Mouse (Mus musculus) macrophage (primary cell): ENCODE results near the gene Vps52. TPM values are rescaled to one million over a fixed set of nuclear protein-coding genes. Genes with fewer than 3 reads are reported as not detected.
A peak's percentile ranks its signal among the peaks of the same experiment; 100 is the strongest.

ENCODE experiments used
- H3K27ac ChIP-seq: fragments of 350-480 bp; formaldehyde crosslinking; 2 replicates; pipeline ENCODE4 v1.9.0; 2021
- H3K36me3 ChIP-seq: fragments of 350-480 bp; formaldehyde crosslinking; 2 replicates; pipeline ENCODE4 v1.9.0; 2021; ENCODE audit errors: inconsistent target
- H3K4me3 ChIP-seq: fragments of 350-480 bp; formaldehyde crosslinking; 2 replicates; pipeline ENCODE4 v1.9.0; 2021; ENCODE audit errors: inconsistent target
- H3K79me2 ChIP-seq: fragments of 350-480 bp; formaldehyde crosslinking; 2 replicates; pipeline ENCODE4 v1.9.0; 2021; ENCODE audit errors: inconsistent target
- WGBS: methylation state at CpG from one replicate; pipeline ENCODE4 v1.1.7; 2026; ENCODE audit warnings: inconsistent platforms; ENCODE audit not compliant: missing documents; 5-methylcytosine and 5-hydroxymethylcytosine counted together
- polyA plus RNA-seq: library from polyadenylated mRNA; stranded (reverse); fragments of 250-400 nt; gene quantifications from 3 replicates; pipeline ENCODE4 v1.2.4, GENCODE M21; 2018; ENCODE audit warnings: inconsistent platforms

Vps52 gene
- polyA plus RNA-seq, 1 experiment from 2014 or later = 30.3 TPM

DNA sequence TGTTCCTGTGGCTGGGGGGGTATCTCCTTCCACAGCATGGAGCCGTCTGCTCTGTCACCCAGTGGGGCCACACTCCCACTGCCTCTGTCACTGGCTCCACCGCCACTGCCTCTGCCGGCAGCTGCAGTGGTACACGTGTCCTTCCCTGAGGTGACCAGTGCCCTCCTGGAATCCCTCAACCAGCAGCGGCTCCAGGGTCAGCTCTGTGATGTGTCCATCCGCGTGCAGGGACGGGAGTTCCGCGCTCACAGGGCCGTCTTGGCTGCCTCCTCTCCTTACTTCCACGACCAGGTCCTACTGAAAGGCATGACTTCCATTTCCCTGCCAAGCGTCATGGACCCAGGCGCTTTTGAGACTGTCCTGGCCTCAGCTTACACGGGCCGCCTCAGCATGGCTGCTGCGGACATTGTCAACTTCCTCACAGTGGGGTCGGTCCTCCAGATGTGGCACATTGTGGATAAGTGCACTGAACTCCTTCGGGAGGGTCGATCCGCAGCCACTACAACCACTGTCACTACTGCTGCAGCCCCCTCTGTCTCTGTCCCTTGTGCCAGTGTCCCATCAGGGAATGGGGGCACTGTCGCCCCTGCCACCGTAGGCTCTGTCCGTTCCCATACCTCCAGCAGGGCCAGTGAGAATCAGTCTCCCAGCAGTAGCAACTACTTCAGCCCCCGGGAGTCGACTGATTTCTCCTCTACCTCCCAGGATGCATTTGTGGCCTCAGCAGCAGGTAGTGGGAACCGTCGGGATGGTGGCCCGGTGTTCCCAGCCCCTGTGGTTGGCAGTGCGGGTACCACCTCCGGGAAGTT, 38.6 kb upstream of the Vps52 start:
- H3K36me3 ChIP-seq = peaks cover 46% of the 10 kb centered on the region; the same call in 1 of the 2 replicates
- peaks cover 88% of the 10 kb centered on the region for H3K79me2 ChIP-seq
- H3K27ac ChIP-seq = peak overlapping the region; percentile 38; the same call in 1 of the 2 replicates
- 89% methylated on average over 26 of the region's 31 CpGs for WGBS
- peak overlapping the region; percentile 74 for H3K4me3 ChIP-seq

DNA sequence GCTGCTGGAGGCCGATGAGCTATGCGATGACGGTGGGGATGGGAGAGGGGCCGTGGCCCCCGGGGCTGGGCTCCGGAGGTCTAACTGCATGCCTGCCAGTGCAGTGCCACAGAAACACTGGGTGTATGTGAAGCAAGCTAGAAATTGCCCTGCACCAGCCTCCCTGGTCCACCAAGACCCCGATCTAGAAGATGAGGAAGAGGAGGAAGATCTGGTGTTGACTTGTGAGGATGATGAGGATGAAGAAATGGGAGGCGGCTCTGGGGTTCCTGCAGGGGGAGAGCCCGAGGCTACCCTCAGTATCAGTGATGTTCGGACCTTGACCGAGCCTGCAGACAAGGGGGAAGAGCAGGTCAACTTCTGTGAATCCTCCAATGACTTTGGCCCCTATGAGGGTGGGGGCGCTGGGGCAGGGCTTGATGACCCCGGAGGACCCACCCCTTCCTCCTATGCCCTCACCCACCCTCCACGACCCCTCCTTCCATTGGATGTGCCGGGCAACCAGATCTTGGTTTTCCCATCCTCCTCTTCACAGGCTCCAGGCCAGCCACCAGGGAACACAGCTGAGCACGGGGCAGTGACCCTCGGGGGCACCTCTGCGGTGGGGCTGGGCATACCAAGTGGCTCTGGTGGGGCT, 37.8 kb upstream of the Vps52 start:
- 92% methylated on average over 18 of the region's 18 CpGs for WGBS
- Histone ChIP-seq H3K36me3 (peaks cover 48% of the 10 kb centered on the region; the same call in 1 of the 2 replicates), H3K79me2 (peaks cover 88% of the 10 kb centered on the region), H3K4me3 (no peak overlapping the region), H3K27ac (no peak overlapping the region)

DNA sequence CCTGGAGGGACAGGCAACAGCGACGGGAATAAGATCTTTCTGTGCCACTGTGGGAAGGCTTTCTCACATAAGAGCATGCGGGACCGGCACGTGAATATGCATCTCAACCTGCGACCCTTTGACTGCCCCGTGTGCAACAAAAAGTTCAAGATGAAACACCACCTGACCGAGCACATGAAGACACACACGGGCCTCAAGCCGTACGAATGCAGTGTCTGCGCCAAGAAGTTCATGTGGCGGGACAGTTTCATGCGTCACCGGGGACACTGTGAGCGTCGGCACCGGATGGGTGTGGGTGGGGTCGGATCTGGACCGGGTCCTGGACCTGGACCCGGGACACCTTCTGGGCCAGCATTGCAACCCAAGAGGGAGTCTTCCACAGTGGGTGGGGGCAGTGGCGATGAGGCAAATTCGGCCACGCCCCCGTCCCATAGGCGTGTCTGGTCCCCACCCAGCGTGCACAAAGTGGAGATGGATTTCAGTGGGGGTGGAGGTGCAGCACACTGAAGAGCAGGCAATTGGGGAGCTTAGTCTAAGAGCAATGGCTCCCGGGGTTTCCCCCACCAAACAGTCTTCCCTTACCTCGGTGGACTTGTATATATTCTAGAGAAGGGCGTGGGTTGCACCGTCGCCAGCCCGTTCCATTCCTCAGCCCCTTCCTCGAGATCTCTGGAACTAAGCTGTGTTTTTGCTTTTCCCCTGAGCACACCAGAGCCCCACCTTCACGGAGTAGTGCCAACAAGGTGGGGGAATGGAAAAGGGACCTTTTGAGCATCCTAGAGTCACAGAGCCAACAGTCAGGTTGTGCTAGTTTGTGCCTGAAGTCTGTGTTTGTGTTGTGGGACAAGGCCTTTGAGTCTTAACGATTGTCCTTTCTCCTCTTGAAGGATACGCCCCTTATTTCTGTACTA, 37.1 kb upstream of the Vps52 start:
- Histone ChIP-seq H3K36me3 (peaks cover 50% of the 10 kb centered on the region; the same call in 1 of the 2 replicates), H3K27ac (peak overlapping the region; percentile 88), H3K79me2 (peaks cover 88% of the 10 kb centered on the region), H3K4me3 (peak overlapping the region; percentile 99)
- WGBS = 87% methylated on average over 37 of the region's 37 CpGs

DNA sequence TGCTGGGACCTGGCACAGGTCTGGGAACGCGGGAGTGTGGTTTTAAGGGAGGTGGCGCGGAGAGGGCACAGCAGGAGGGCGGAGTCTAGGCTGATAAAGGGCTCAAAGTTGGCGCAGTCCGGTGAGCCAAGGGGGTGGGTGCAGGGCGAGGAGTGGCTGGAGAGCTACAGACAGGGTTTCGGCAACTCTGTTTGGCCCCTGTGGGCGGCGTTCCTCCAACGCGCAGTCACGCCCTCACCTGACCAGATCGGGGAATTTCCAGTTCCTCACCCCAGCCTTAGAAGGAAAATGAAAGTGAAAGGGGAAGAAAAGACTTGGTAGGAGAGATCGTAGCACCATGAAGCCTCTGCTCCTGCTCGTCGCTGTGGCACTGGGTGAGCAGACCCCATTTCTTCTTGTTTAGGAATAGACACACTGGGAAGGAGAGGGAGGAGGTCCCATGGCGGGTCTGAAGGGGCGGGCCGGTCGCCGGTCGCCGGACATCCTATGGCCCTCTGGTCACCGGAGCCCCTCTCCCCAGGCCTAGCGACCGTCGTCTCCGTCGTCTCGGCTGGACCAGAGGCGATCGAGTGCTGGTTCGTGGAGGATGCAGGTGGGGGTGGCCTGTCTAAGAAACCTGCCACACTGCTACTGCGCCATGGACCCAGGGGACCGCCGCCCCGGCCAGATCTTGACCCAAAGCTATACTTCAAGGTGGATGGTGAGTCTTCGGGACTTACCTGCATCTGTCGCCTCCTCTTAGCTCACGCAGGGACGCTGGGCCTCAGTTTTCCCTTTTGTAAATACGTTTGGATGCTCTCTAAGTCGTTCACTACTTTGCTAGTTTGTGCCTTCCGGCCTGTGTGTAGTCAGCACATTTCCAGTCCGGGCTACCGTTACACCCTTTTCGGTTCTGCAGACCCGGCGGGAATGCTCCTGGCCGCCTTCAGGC, 36.0 kb upstream of the Vps52 start:
- peak overlapping the region; percentile 99 for H3K4me3 ChIP-seq
- under 1% methylated on average over 47 of the region's 52 CpGs for WGBS
- peaks cover 88% of the 10 kb centered on the region for H3K79me2 ChIP-seq
- H3K27ac ChIP-seq = peak overlapping the region; percentile 88
- peaks cover 47% of the 10 kb centered on the region; the same call in 1 of the 2 replicates for H3K36me3 ChIP-seq

DNA sequence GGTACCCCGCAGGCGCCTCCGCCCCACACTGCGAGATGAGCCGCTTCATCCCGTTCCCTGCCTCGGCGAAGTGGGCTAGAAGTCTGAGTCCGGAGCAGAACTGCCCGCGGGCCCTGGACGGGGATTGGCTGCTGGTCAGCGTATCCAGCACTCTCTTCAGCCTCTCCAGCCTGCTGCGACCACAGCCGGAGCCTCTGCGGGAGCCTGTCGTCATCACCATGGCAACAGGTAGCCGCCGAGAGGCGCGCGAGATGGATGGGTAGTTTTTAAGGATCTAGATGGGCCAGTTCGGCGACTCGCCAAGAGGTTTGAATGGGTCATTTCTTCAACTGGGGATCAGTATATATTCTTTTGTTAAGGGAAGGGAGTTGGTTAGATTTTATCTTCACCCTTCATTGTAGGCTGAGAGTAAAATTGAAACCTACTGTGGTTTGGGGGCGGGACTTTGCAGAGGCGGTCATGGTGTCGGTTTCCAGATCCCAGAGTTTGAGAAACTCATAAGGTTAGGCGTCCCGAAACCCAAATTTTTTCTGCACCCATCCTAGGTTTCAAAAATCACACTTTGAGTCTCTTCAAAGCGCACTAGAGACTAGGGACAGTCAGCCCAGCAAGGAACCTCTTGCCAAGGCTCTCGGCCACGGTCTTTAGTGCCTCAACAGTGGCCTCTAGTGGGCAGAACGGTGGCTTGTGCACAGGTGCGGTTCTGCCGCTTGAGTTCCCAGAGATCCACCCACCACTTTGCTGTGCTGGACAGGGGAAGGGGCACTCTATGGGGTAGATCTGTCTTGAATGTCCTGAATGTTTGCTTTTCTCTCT, 35.1 kb upstream of the Vps52 start:
- Histone ChIP-seq H3K27ac (peak overlapping the region; percentile 88), H3K36me3 (peaks cover 49% of the 10 kb centered on the region), H3K4me3 (peak overlapping the region; percentile 99), H3K79me2 (peaks cover 90% of the 10 kb centered on the region)
- under 1% methylated on average over 36 of the region's 36 CpGs for WGBS

DNA sequence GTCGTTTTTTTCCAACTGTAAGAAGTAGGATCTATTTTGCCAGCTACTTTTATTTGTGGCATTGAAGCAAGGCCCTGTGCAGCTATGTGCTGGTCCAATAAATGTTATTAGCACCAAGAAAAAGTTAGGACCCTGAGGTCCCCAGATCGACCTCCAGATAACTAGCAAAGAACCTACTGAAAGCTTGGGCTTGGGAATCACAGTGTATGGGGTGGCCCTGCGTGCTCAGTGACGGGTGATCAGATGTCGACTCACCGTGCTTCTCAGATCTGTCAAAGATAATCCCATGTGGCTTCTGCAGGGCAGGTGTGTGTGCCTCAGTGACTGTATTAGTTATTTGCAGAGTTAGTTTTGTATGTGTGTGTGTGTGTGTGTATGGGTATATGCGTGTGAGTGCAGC, 34.3 kb upstream of the Vps52 start:
- Histone ChIP-seq H3K27ac (no peak overlapping the region), H3K36me3 (peaks cover 58% of the 10 kb centered on the region), H3K79me2 (peaks cover 97% of the 10 kb centered on the region), H3K4me3 (no peak overlapping the region; the same call in 1 of the 2 replicates)
- whole genome bisulfite sequencing = 92% methylated on average over 7 of the region's 7 CpGs

DNA sequence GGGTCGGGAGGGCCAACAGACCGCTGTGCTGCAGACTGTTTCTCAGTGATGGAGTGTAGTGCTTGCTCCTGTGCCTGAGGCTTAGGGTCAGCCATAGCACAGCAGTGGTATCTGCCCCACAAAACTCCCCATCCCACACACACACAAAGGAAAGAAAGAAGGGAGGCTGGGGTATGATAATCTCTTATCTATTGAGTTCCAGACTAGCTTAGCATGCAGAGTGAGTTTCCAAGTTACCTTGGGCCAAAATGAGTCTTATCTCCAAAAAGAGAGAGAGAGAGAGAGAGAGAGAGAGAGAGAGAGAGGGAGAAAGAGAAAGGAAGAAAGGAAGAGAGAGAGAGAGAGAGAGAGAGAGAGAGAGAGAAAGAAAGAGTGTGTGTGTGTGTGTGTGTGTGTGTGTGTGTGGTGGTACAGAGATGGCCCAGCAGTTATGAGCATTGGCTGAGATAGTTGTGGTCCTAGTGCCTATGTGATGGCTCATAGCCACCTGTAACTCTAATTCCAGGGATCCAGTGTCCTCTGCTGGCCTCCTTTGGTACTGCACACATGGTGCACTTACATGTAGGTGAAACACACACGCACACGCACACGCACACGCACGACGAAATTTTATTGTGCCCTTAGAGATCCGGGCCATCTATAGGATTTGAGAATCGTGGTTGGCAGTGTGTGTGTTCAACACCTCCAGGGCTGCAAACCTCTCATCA, 30.9 kb upstream of the Vps52 start:
- peaks cover 66% of the 10 kb centered on the region for H3K36me3 ChIP-seq
- H3K79me2 ChIP-seq = peaks cover 91% of the 10 kb centered on the region
- no peak overlapping the region for H3K27ac ChIP-seq
- WGBS = 97% methylated on average over 10 of the region's 10 CpGs
- no peak overlapping the region for H3K4me3 ChIP-seq

DNA sequence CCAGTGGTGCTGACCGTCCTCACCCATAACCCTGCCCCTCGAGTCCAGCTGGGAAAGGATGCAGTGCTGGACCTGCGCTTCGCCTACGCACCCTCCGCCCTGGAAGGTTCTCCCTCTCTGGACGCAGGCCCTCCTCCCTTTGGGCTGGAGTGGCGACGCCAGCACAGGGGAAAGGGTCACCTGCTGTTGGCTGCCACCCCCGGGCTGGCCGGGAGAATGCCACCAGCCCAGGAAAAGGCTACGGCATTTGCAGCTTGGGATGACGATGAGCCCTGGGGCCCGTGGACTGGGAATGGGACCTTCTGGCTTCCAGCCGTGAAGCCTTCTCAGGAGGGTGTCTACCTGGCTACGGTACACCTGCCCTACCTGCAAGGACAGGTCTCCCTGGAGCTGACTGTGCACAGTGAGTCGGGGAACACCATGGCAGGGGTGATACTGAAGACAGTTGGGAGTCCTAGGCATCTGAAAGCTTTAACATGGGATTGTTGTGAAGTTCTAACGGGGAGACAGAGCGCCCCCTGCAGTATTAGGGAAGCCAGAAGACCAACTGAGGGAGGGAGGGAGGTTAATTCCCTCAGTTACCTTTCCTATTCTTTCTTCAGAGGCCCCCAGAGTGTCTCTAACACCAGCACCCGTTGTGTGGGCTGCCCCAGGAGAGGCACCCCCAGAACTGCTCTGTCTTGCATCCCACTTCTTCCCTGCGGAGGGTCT, 30.1 kb upstream of the Vps52 start:
- peaks cover 66% of the 10 kb centered on the region for H3K36me3 ChIP-seq
- no peak overlapping the region for H3K27ac ChIP-seq
- H3K4me3 ChIP-seq = no peak overlapping the region
- 94% methylated on average over 21 of the region's 21 CpGs for WGBS
- H3K79me2 ChIP-seq = peaks cover 86% of the 10 kb centered on the region

DNA sequence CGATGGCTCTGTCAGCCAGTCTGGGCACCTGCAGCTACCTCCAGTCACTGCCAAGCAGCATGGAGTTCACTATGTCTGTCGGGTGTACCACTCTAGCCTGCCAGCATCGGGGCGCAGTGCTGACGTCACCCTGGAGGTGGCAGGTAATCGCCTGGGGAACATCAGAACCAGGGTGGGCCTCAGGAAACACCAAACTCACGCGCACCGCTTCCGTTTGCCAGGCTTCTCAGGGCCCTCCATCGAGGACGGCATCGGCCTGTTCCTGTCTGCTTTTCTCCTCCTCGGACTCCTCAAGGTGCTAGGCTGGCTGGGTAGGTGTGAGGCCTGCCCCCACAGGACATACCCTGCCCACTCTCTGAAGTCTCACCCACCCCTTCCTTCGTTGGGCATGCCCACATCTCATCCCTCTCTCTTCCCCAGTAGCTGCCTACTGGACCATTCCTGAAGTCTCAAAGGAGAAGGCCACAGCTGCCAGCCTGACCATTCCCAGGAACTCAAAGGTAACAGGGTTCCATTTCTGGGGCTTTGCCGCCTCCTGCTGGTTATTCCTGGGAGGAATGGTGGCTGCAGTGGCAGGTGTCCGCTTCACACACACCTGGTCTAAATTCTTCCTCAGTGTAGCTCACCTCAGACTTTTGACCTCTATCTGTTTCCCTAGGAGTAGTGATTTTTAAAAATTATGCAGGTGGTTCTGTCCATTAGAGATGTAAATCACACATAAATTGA, 29.2 kb upstream of the Vps52 start:
- Histone ChIP-seq H3K36me3 (peaks cover 66% of the 10 kb centered on the region), H3K27ac (no peak overlapping the region), H3K79me2 (peaks cover 86% of the 10 kb centered on the region), H3K4me3 (no peak overlapping the region)
- WGBS = 89% methylated on average over 16 of the region's 17 CpGs

DNA sequence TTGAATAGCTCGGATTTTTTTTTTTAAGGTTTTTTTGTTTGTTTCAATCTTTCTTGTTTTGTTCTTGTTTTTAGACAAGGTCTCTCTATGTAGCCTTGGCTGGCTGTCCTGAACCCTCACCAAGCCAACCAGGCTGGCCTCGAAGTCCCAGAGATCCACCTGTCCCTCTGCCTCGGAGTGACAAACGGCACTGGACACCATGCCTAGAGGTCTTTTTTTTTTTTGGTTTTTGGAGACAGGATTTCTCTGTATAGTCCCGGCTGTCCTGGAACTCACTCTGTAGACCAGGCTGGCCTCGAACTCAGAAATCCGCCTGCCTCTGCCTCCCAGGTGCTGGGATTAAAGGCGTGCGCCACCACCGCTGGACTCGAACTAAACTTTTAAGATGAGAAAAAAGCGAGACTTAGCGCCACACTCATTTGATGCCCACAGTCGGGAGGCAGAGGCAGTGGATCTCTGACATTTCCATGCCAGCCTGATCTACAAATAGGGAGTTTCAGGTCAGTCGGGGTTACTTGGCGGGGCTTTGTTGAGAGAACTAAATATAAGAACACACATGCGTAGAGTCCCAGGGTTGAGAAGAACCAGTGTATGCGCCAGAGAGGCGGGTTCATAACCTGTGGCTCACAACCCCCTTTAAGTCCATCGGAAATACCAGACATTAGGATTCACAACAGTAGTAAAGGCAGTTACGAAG, 27.2 kb upstream of the Vps52 start:
- peaks cover 59% of the 10 kb centered on the region for H3K36me3 ChIP-seq
- peak overlapping the region; percentile 83 for H3K4me3 ChIP-seq
- WGBS = 87% methylated on average over 19 of the region's 21 CpGs
- no peak overlapping the region for H3K27ac ChIP-seq
- peaks cover 86% of the 10 kb centered on the region for H3K79me2 ChIP-seq
